Mouse (Mus musculus): ENCODE results near the gene Maob. TPM values are rescaled to one million over a fixed set of nuclear protein-coding genes. Genes with fewer than 3 reads are reported as not detected.

Gene Maob
- total RNA-seq (2023): not detected

DNA sequence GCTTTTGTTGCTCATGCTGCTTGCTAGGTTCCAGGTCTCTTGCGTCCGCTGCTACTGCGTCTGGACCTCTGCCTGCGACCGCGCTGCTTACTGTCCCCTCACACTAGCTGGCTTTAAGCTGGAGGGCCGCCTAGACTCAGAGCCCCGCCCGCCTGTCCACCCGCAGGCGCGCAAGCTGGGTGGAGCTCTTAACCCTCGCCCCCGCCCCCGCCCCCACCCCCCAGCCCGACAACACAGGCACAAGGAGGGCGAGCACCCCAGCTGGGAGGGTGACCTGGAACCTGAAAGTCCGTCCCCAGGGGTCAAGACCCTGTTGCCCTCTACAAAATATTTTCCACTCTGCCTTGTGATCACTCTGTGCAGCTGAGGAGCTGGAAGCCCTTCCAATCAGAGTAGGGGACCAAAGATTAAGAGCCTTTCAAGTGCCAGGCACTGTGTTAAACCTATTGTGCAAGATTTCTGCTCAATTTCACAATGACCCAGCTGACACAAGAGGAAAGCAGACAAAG is at the start of gene Maob:
Gene Maob, minus strand, starts transcription at position 106 of the 509 bp plus-strand sequence.

Other genes with a start within 250 kb of the Maob start
- under 1 TPM; 0.17 to 0.18 TPM for gene Maoa, start 197.7 kb downstream of the Maob start, total RNA-seq (2023)
- gene Ndp, start 94.4 kb upstream of the Maob start, total RNA-seq (2023): not detected

All from T-cell, adult 66 days (primary cell).